Mouse (Mus musculus) Patski (cell line): ENCODE measurements around the gene Naa40. TPM values are rescaled to one million over a fixed set of nuclear protein-coding genes. Genes with fewer than 3 reads are reported as not detected.

Experiments used
- ATAC-seq: fragments of 100-300 bp; one replicate; pipeline ENCODE4 v1.8.0; 2021
- CTCF ChIA-PET: fragments of 350-600 bp; sonication (Branson Sonifier 250); formaldehyde crosslinking; loops from one replicate; lab custom pipeline; 2022; ENCODE audit warnings: inconsistent platforms; lab: Charles Lee
- POLR2A ChIA-PET: fragments of 350-600 bp; sonication (Branson Sonifier 250); formaldehyde crosslinking; loops from one replicate; lab custom pipeline; 2022; ENCODE audit warnings: antibody characterized with exemption, inconsistent platforms; lab: Charles Lee
- DNase-seq: peaks from one replicate; pipeline ENCODE4 v3.0.0-alpha.2; 2011; ENCODE audit warnings: low read depth, low spot score
- H3K27me3 ChIP-seq: fragments of 371-371 bp; one replicate; pipeline ENCODE4 v1.5.1; 2021
- CTCF ChIP-seq: fragments of 100-300 bp; IDR thresholded peaks from one replicate; pipeline ENCODE4 v1.5.1; 2021
- in situ Hi-C: fragments of 300-500 bp; cut with MboI; formaldehyde crosslinking; loops from 3 replicates; pipeline ENCODE4 v1.11.1; 2018; ENCODE audit warnings: low pct_unique_long_range_greater_than_20kb, mixed read lengths
- polyA plus RNA-seq: library from polyadenylated mRNA; unstranded; gene quantifications from one replicate; pipeline ENCODE4 v1.2.3, GENCODE M21; 2021

Naa40 gene
- polyA plus RNA-seq, 1 experiment from 2014 or later = 60.8 TPM

DNA sequence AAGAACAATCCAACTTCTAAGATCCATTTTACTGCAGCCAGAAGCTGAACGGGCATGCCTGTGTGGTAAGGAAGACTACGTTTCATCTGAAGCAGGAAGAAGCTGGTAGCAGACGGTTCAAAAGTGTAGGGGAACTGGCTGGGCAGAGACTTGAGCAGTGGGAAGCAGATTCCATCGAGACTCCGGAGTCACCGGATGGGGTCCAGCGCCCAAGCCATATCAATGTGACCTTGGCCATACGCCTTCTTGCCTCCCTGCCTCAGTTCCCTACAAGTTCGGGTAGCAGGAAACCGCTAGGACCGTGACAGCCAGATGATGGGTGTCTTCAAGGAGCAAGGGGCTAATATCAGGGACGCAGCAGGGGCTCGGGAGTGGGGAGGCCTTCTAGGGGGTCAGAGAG is 692 bp downstream of the Naa40 start:
- DNase-seq (no peak), ATAC-seq (no peak)
- CTCF ChIA-PET = no interaction called here
- TF ChIP-seq CTCF = no peak
- POLR2A ChIA-PET = interaction anchor here (1.0 kb wide), 1 partner anchor 178 kb away, joined by 5 read pairs; no protein-coding TSS in a partner anchor
- in situ Hi-C loops = loop anchor here (25.0 kb wide), 1 partner anchor 372 kb away; the partner anchor contains the start of genes Hrasls5 and Lgals12
- no peaks in the 10 kb centered on the region for H3K27me3 ChIP-seq

DNA sequence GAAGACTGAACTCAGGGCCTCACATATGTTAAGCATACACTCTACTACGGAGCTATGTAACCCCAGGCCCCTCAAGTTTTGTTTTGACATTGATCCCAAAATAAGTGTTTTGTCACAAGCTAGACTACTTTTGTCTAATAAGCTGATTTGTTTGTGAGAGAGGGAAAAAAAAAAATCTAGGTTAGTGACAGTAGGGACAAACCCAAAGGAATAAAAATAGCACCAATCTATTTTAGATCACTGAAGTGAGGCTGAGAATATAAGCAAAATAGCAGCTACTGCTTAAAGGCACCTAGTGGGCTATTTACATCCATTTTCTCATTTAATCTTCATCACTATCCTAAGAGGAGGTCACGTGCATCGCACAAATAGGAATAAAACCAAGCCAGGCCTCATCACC is 1.4 kb downstream of the Naa40 start:
- TF ChIP-seq CTCF = no peak
- ChIA-PET POLR2A (interaction anchor here (1.0 kb wide), 1 partner anchor 178 kb away, joined by 5 read pairs; no protein-coding TSS in a partner anchor), CTCF (no interaction called here)
- ATAC-seq (no peak), DNase-seq (no peak)
- H3K27me3 ChIP-seq = no peaks in the 10 kb centered on the region
- in situ Hi-C loops = loop anchor here (25.0 kb wide), 1 partner anchor 373 kb away; the partner anchor contains the start of genes Hrasls5 and Lgals12

DNA sequence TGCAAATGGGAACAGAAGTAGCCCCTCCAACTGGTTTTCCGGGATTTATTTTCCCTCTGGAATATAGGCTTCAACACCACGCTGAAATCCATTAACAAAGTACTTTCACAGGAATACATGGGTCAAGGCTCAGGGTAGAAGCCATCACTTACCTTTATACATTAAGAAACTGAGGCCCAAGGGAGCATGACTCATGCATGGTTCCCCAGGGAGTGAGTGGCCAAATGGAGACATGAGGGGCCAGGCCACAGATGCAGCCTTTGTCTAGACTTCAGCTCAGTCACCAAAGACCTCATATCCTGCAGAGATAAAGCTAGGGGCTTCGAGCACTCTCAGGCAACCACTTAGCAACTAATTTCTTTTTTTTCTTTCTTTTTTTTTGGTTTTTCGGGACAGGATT is 4.2 kb downstream of the Naa40 start:
- no peaks in the 10 kb centered on the region for H3K27me3 ChIP-seq
- no peak for DNase-seq
- ATAC-seq = no peak
- no peak for TF ChIP-seq CTCF
- in situ Hi-C loops = loop anchor here (25.0 kb wide), 1 partner anchor 376 kb away; the partner anchor contains the start of genes Hrasls5 and Lgals12
- ChIA-PET POLR2A (interaction anchor here (0.5 kb wide), 1 partner anchor 170 kb away, joined by 3 read pairs; no protein-coding TSS in a partner anchor), CTCF (interaction anchor here (1.7 kb wide), 1 partner anchor 28 kb away, joined by 7 read pairs; no protein-coding TSS in a partner anchor)

DNA sequence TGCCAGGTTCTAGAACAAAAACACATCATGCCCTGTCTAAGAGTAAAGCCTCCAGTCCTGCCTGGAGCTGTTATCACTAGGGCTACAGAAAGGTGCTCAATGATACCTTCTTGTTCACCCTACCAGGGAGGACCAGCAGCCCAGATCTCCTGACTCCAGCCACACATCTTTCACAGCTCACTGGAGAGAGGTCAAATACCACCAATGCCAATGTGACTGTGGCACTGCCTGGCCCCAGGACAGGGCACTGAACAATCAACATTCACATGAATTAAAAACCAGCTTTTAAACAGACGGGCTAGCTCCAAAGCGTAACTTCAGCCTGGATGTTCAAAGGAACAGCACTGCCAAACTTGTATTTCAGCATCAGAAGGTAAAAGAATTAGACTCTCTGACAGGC is 5.0 kb downstream of the Naa40 start:
- CTCF ChIA-PET = interaction anchor here (0.7 to 2.5 kb wide), 4 partner anchors 29 to 181 kb away, joined by 3 to 8 read pairs (median 5); no protein-coding TSS in a partner anchor
- POLR2A ChIA-PET = interaction anchor here (0.5 to 1.4 kb wide), 4 partner anchors 33 to 327 kb away, joined by 3 to 5 read pairs (median 4); partner anchors contain the start of gene 2700081O15Rik

DNA sequence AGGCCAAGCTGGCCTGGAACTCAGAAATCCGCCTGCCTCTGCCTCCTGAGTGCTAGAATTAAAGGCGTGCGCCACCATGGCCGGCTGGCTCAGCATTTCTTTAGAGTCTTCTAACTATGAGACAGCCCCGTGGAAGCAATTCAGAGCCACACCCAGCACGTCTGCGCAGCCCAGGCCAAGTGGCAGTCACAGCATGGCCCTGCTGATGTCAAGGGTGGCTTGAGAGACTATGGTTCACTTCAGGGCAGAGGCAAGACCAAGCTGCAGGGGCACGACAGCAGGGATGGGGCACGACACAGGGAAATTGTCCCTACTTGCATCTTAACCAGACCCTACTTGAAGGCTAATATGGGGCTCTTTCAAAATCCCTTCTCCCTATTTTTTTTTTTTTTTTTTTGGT is 5.5 kb downstream of the Naa40 start:
- H3K27me3 ChIP-seq = no peaks in the 10 kb centered on the region
- ATAC-seq (no peak), DNase-seq (no peak)
- in situ Hi-C loops = loop anchor here (25.0 kb wide), 1 partner anchor 377 kb away; the partner anchor contains the start of genes Hrasls5 and Lgals12
- TF ChIP-seq CTCF = no peak
- ChIA-PET CTCF (interaction anchor here (0.6 to 2.5 kb wide), 10 partner anchors 23 to 195 kb away, joined by 3 to 8 read pairs (median 3); no protein-coding TSS in a partner anchor), POLR2A (interaction anchor here (0.6 to 1.4 kb wide), 5 partner anchors 12 to 327 kb away, joined by 3 to 5 read pairs (median 3); partner anchors contain the start of gene 2700081O15Rik)

More for the DNA sequence above, 5.0 kb downstream of the Naa40 start:
- no peak for TF ChIP-seq CTCF
- DNase-seq (no peak), ATAC-seq (no peak)
- in situ Hi-C loops = loop anchor here (25.0 kb wide), 1 partner anchor 376 kb away; the partner anchor contains the start of genes Hrasls5 and Lgals12
- no peaks in the 10 kb centered on the region for H3K27me3 ChIP-seq

DNA sequence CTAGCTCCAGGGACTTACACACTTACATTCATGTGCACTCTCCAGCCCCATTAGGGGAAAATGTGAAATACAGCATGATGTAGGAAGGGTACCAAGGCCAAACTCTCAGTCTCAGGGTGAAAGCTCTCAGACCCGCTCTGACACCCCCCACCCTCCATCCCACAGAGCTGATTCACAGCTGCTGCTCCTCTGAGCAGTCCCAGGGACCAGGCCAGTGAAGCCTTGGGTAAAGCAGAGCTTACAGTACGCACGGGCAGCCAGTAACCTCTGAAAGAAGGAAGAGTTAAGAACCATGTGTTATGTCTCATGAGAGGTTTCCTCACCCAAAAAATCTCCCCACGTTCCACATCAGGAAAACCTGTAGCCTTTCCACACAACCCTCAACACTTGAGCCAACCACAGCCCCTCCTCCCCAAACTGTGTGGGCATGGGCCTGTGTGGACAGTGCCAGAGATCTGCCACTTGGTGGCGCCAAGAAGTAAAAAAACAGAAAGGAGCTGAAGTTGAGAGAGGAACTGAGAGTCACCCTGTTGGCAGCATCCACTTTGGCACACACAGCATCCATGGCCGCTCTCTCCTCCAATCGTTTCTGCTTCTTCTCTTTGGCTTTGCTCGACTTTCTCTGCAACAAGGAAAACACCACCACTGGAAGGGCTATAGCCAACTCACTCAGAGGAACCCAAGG is 6.3 kb downstream of the Naa40 start:
- no peaks in the 10 kb centered on the region for H3K27me3 ChIP-seq
- in situ Hi-C loops = loop anchor here (5.0 to 25.0 kb wide), 2 partner anchors 113 to 378 kb away; partner anchors contain the start of genes Hrasls5 and Lgals12
- DNase-seq (no peak), ATAC-seq (peak; percentile 83)
- ChIA-PET POLR2A (interaction anchor here (0.6 to 1.4 kb wide), 5 partner anchors 11 to 182 kb away, joined by 3 read pairs; partner anchors contain the start of gene 2700081O15Rik), CTCF (interaction anchor here (0.6 to 2.5 kb wide), 14 partner anchors 9 to 196 kb away, joined by 3 to 8 read pairs (median 3); partner anchors contain the start of gene Mark2)
- peak; percentile 95 for TF ChIP-seq CTCF

- ChIA-PET CTCF (interaction anchor here (1.4 kb wide), 1 partner anchor 10 kb away, joined by 4 read pairs; no protein-coding TSS in a partner anchor), POLR2A (no interaction called here)
- no peak for ATAC-seq
- no peak for DNase-seq
- TF ChIP-seq CTCF = no peak
- H3K27me3 ChIP-seq = no peaks in the 10 kb centered on the region
- in situ Hi-C loops = loop anchor here (25.0 kb wide), 1 partner anchor 386 kb away; the partner anchor contains the start of genes Hrasls5 and Lgals12
These were observed 14.5 kb downstream of the Naa40 start for GRCm38 (mm10) chr19:7226511-7226914.

- in situ Hi-C loops = loop anchor here (25.0 kb wide), 1 partner anchor 387 kb away; the partner anchor contains the start of genes Hrasls5 and Lgals12
- CTCF ChIA-PET = no interaction called here
These were observed 15.8 kb downstream of the Naa40 start for GRCm38 (mm10) chr19:7225096-7225690.

GRCm38 (mm10) chr19:7224253-7224652 is 16.7 kb downstream of the Naa40 start:
- ChIA-PET POLR2A (interaction anchor here (0.5 to 0.6 kb wide), 2 partner anchors 83 to 96 kb away, joined by 3 to 9 read pairs; no protein-coding TSS in a partner anchor), CTCF (interaction anchor here (0.8 to 1.1 kb wide), 2 partner anchors 8 to 119 kb away, joined by 3 to 5 read pairs; no protein-coding TSS in a partner anchor)
- in situ Hi-C loops = no loop called here
- no peak for TF ChIP-seq CTCF
- no peaks in the 10 kb centered on the region for H3K27me3 ChIP-seq
- ATAC-seq (no peak), DNase-seq (no peak)

More at GRCm38 (mm10) chr19:7225096-7225690, 15.8 kb downstream of the Naa40 start:
- no peaks in the 10 kb centered on the region for H3K27me3 ChIP-seq
- POLR2A ChIA-PET = no interaction called here
- no peak for TF ChIP-seq CTCF
- ATAC-seq (no peak), DNase-seq (no peak)

DNA sequence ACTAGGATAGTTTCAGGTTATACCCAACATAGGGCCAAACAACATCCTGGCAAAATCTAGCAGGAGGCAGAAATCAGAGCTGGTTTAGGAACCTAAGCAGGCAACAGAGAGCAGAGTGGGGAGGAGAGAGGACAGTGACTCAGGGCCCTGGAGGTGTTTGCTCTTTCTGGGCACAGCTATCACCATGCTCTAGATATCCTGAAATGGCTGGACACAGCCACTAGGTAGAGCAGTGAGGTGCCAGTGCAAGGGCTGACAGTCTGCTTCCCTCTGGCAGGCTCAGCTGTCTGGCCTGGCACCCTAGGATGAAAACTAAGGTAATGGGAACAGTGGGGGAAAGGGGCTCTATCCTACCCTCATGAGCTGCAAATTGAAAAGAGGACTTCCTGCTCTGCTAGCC is 17.5 kb downstream of the Naa40 start:
- ChIA-PET CTCF (interaction anchor here (0.8 to 1.1 kb wide), 2 partner anchors 9 to 120 kb away, joined by 3 to 5 read pairs; no protein-coding TSS in a partner anchor), POLR2A (interaction anchor here (0.6 to 1.0 kb wide), 2 partner anchors 11 to 84 kb away, joined by 3 read pairs; no protein-coding TSS in a partner anchor)

More for the DNA sequence above, 17.5 kb downstream of the Naa40 start:
- ATAC-seq (no peak), DNase-seq (no peak)
- in situ Hi-C loops = no loop called here
- no peaks in the 10 kb centered on the region for H3K27me3 ChIP-seq
- no peak for TF ChIP-seq CTCF
